Mouse (Mus musculus) liver, embryonic 14.5 days (tissue): ENCODE results near the gene Zfp622.

Source experiments
- CTCF ChIP-seq: IDR thresholded peaks from 2 replicates; pipeline ENCODE4 v1.5.1; 2016; ENCODE audit warnings: antibody characterized with exemption, low read depth, control low read depth
- EP300 ChIP-seq: IDR thresholded peaks from 2 replicates; pipeline ENCODE4 v1.6.1; 2016; ENCODE audit warnings: antibody characterized with exemption, low read depth

GRCm38 (mm10) chr15:25959375-25959774, 24.8 kb upstream of the Zfp622 start:
- TF ChIP-seq CTCF (peak; percentile 21; the same call in 1 of the 2 replicates), EP300 (no peak)
